Mouse (Mus musculus) lung, postnatal 0 days (tissue): ENCODE results near the gene Mrpl48. TPM values are rescaled to one million over a fixed set of nuclear protein-coding genes. Genes with fewer than 3 reads are reported as not detected.
"Not testable (repeated sequence)": the region's sequence is repeated elsewhere in the genome, so short reads cannot be mapped to it uniquely, and the experiment has no call there.

Source experiments
- ATAC-seq: fragments of 200-750 bp; cut with Nextera tagmentation; 2 replicates; pipeline ENCODE4 v1.8.0; 2017; ENCODE audit warnings: moderate library complexity
- DNase-seq: peaks from one replicate; pipeline ENCODE4 v3.0.0-alpha.2; 2016; ENCODE audit warnings: low spot score
- H3K27ac ChIP-seq: fragments of 300-500 bp; sonication (generic); 2 replicates; pipeline ENCODE4 v1.5.1; 2014; ENCODE audit warnings: antibody characterized with exemption, mild to moderate bottlenecking, low read length, mixed read lengths
- H3K27me3 ChIP-seq: fragments of 300-500 bp; sonication (generic); replicated peaks from 2 replicates; pipeline ENCODE4 v1.6.1; 2014; ENCODE audit warnings: low read length, mixed read lengths; ENCODE audit not compliant: insufficient read depth
- H3K36me3 ChIP-seq: fragments of 300-500 bp; sonication (generic); 2 replicates; pipeline ENCODE4 v1.6.1; 2014; ENCODE audit warnings: low read length, mixed read lengths; ENCODE audit not compliant: insufficient read depth
- H3K4me1 ChIP-seq: fragments of 300-500 bp; sonication (generic); 2 replicates; pipeline ENCODE4 v1.6.1; 2014; ENCODE audit warnings: antibody characterized with exemption, low read depth, low read length, mixed read lengths; ENCODE audit not compliant: insufficient read depth
- H3K4me2 ChIP-seq: fragments of 300-500 bp; sonication (generic); replicated peaks from 2 replicates; pipeline ENCODE4 v1.6.1; 2014; ENCODE audit warnings: low read depth, mild to moderate bottlenecking, low read length, moderate library complexity, mixed read lengths
- H3K4me3 ChIP-seq: fragments of 300-500 bp; sonication (generic); 2 replicates; pipeline ENCODE4 v1.5.1; 2014; ENCODE audit warnings: low read depth, low read length
- H3K9ac ChIP-seq: fragments of 300-500 bp; sonication (generic); replicated peaks from 2 replicates; pipeline ENCODE4 v1.6.1; 2014; ENCODE audit warnings: low read depth, mild to moderate bottlenecking
- H3K9me3 ChIP-seq: fragments of 300-500 bp; sonication (generic); 2 replicates; pipeline ENCODE4 v1.6.1; 2016; ENCODE audit warnings: low read length, mixed read lengths
- CTCF ChIP-seq: IDR thresholded peaks from 2 replicates; pipeline ENCODE4 v1.5.1; 2016; ENCODE audit warnings: antibody characterized with exemption, mild to moderate bottlenecking
- EP300 ChIP-seq: IDR thresholded peaks from 2 replicates; pipeline ENCODE4 v1.6.1; 2016; ENCODE audit warnings: antibody characterized with exemption, mild to moderate bottlenecking, control low read depth
- WGBS: fragments of 180-500 bp; shearing (Covaris S2); extraction: QIAGEN DNeasy Blood & Tissue Kit; methylation state at CpG from one replicate; pipeline ENCODE4 v1.1.7; 2014; 5-methylcytosine and 5-hydroxymethylcytosine counted together
- polyA plus RNA-seq: library from polyadenylated mRNA; unstranded; fragments of >200 nt; fragmentation: Nextera tagmentation; extraction: Ambion mirVana; gene quantifications from 2 replicates; pipeline ENCODE4 v1.2.1, GENCODE M21; 2015

Mrpl48 gene
- polyA plus RNA-seq, 1 experiment from 2014 or later: 77.5 TPM

GRCm38 (mm10) chr7:100578794-100579193, 29.3 kb downstream of the Mrpl48 start:
- Histone ChIP-seq H3K9ac (no peak overlapping the region), H3K4me2 (no peak overlapping the region), H3K27me3 (no peaks in the 10 kb centered on the region), H3K27ac (no peak overlapping the region), H3K9me3 (no peaks in the 10 kb centered on the region), H3K4me1 (0 out of 2 replicates have a peak, but pooled peaks cover 4% of the 10 kb centered on the region), H3K4me3 (no peak overlapping the region), H3K36me3 (no peaks in the 10 kb centered on the region)
- ATAC-seq: no peak
- no peak for DNase-seq
- TF ChIP-seq EP300: no peak
- TF ChIP-seq CTCF: no peak
- 81% methylated on average over 2 of the region's 2 CpGs for WGBS

- H3K4me2 ChIP-seq: no peak overlapping the region
- no peak for DNase-seq
- no peak for ATAC-seq
- no peak for TF ChIP-seq EP300
- no peak for TF ChIP-seq CTCF
- no peaks in the 10 kb centered on the region for H3K36me3 ChIP-seq
- no peak overlapping the region for H3K27ac ChIP-seq
- no peaks in the 10 kb centered on the region for H3K27me3 ChIP-seq
- no peaks in the 10 kb centered on the region for H3K4me1 ChIP-seq
- no peak overlapping the region for H3K4me3 ChIP-seq
- WGBS: 82% methylated on average over 4 of the region's 4 CpGs
- H3K9me3 ChIP-seq: no peaks in the 10 kb centered on the region
- H3K9ac ChIP-seq: no peak overlapping the region
Measured at GRCm38 (mm10) chr7:100572704-100573103, 35.4 kb downstream of the Mrpl48 start.

GRCm38 (mm10) chr7:100572061-100572460, 36.0 kb downstream of the Mrpl48 start:
- no peaks in the 10 kb centered on the region for H3K9me3 ChIP-seq
- no peaks in the 10 kb centered on the region for H3K27me3 ChIP-seq
- no peak overlapping the region for H3K9ac ChIP-seq
- TF ChIP-seq CTCF (no peak), EP300 (no peak)
- H3K27ac ChIP-seq: no peak overlapping the region
- no peak overlapping the region for H3K4me2 ChIP-seq
- H3K36me3 ChIP-seq: 0 out of 2 replicates have a peak, but pooled peaks cover 3% of the 10 kb centered on the region
- WGBS: 72% methylated on average over 4 of the region's 4 CpGs
- no peak overlapping the region for H3K4me3 ChIP-seq
- H3K4me1 ChIP-seq: no peaks in the 10 kb centered on the region
- ATAC-seq (no peak), DNase-seq (no peak)

GRCm38 (mm10) chr7:100570930-100571715, 37.0 kb downstream of the Mrpl48 start:
- WGBS: 64% methylated on average over 3 of the region's 3 CpGs
- 0 out of 2 replicates have a peak, but pooled peaks cover 3% of the 10 kb centered on the region for H3K36me3 ChIP-seq

GRCm38 (mm10) chr7:100569907-100570306, 38.2 kb downstream of the Mrpl48 start:
- Histone ChIP-seq H3K27ac (no peak overlapping the region), H3K9me3 (no peaks in the 10 kb centered on the region), H3K9ac (no peak overlapping the region), H3K4me3 (no peak overlapping the region), H3K4me1 (no peaks in the 10 kb centered on the region), H3K36me3 (0 out of 2 replicates have a peak, but pooled peaks cover 3% of the 10 kb centered on the region), H3K4me2 (no peak overlapping the region), H3K27me3 (no peaks in the 10 kb centered on the region)
- DNase-seq: no peak
- no peak for ATAC-seq
- TF ChIP-seq EP300 (no peak), CTCF (no peak)

More at GRCm38 (mm10) chr7:100570930-100571715, 37.0 kb downstream of the Mrpl48 start:
- H3K9me3 ChIP-seq: no peaks in the 10 kb centered on the region
- no peaks in the 10 kb centered on the region for H3K27me3 ChIP-seq
- no peak overlapping the region for H3K27ac ChIP-seq
- no peak for DNase-seq
- no peak for ATAC-seq
- H3K9ac ChIP-seq: no peak overlapping the region
- H3K4me2 ChIP-seq: no peak overlapping the region
- no peak overlapping the region for H3K4me3 ChIP-seq
- TF ChIP-seq CTCF (no peak), EP300 (no peak)
- no peaks in the 10 kb centered on the region for H3K4me1 ChIP-seq

- peak; percentile 34 for TF ChIP-seq CTCF
- not testable (repeated sequence) for H3K4me2 ChIP-seq, H3K9me3 ChIP-seq, H3K36me3 ChIP-seq, H3K27me3 ChIP-seq, H3K9ac ChIP-seq, ATAC-seq, H3K27ac ChIP-seq, H3K4me3 ChIP-seq, H3K4me1 ChIP-seq, DNase-seq
- 76% methylated on average over 5 of the region's 5 CpGs for WGBS
Measured at GRCm38 (mm10) chr7:100567238-100567637, 40.9 kb downstream of the Mrpl48 start.
